Mouse (Mus musculus) limb, embryonic 12.5 days (tissue): ENCODE measurements at regions not wholly inside any gene's neighbourhood (a gene's known extent, or its start where the extent isn't known, plus 50 kb on each side); places are given as distances from the start of the nearest gene placed in this dataset.

ENCODE experiments used
- ATAC-seq: fragments of 200-750 bp; cut with Nextera tagmentation; 2 replicates; pipeline ENCODE4 v1.8.0; 2017; ENCODE audit warnings: low read depth, moderate TSS enrichment; ENCODE audit not compliant: insufficient number of reproducible peaks, insufficient read depth, low FRiP score, low TSS enrichment
- H3K27ac ChIP-seq: fragments of 300-500 bp; sonication (generic); 2 replicates; pipeline ENCODE4 v1.5.1; 2016; ENCODE audit warnings: mild to moderate bottlenecking, moderate library complexity
- H3K27me3 ChIP-seq: fragments of 300-500 bp; sonication (generic); 2 replicates; pipeline ENCODE4 v1.6.1; 2016; ENCODE audit warnings: mild to moderate bottlenecking, moderate library complexity
- H3K36me3 ChIP-seq: fragments of 300-500 bp; sonication (generic); 2 replicates; pipeline ENCODE4 v1.6.1; 2016; ENCODE audit warnings: mild to moderate bottlenecking, moderate library complexity
- H3K4me1 ChIP-seq: fragments of 300-500 bp; sonication (generic); replicated peaks from 2 replicates; pipeline ENCODE4 v1.6.1; 2016
- H3K4me2 ChIP-seq: fragments of 300-500 bp; sonication (generic); 2 replicates; pipeline ENCODE4 v1.6.1; 2016; ENCODE audit warnings: mild to moderate bottlenecking, moderate library complexity
- H3K4me3 ChIP-seq: fragments of 300-500 bp; sonication (generic); replicated peaks from 2 replicates; pipeline ENCODE4 v1.5.1; 2016; ENCODE audit warnings: mild to moderate bottlenecking
- H3K9ac ChIP-seq: fragments of 300-500 bp; sonication (generic); replicated peaks from 2 replicates; pipeline ENCODE4 v1.6.1; 2016; ENCODE audit warnings: mild to moderate bottlenecking, moderate library complexity
- H3K9me3 ChIP-seq: fragments of 300-500 bp; sonication (generic); 2 replicates; pipeline ENCODE4 v1.6.1; 2016; ENCODE audit warnings: mild to moderate bottlenecking, moderate library complexity
- WGBS: fragments of 180-500 bp; shearing (Covaris S2); methylation state at CpG from one replicate; pipeline ENCODE4 v1.1.7; 2016; 5-methylcytosine and 5-hydroxymethylcytosine counted together

GRCm38 (mm10) chr6:117625716-117626115, 215.3 kb upstream of the Zfp637 start:
- Histone ChIP-seq H3K4me1 (no peaks in the 10 kb centered on the region), H3K27ac (no peak overlapping the region), H3K4me2 (no peak overlapping the region), H3K27me3 (no peaks in the 10 kb centered on the region), H3K4me3 (no peak overlapping the region), H3K9me3 (no peaks in the 10 kb centered on the region), H3K9ac (no peak overlapping the region), H3K36me3 (no peaks in the 10 kb centered on the region)
- WGBS, result 80% methylated on average over 5 of the region's 5 CpGs
- ATAC-seq, result no peak

DNA sequence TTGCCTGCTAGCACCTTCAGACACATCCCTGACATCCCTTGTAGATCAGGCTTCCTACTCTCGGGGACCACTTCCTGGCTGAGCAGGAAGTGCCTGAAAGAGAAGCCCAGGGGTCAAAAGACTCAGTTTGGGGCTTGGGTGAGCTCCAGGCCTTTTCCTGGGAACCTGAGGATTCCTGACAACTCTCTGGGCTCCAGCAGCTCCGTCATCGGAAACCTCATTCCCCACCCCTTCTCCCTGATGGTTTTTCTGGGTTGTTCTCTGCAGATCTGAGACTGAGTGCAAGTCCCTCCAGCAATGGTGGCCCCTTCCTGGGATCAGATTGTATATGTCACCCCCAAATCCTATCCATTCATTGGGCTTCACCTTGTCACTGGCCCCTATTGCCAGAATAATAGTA, 213.5 kb upstream of the Zfp637 start:
- Histone ChIP-seq H3K27me3 (no peaks in the 10 kb centered on the region), H3K4me1 (no peaks in the 10 kb centered on the region), H3K9ac (no peak overlapping the region), H3K9me3 (no peaks in the 10 kb centered on the region), H3K27ac (no peak overlapping the region), H3K36me3 (no peaks in the 10 kb centered on the region), H3K4me2 (no peak overlapping the region), H3K4me3 (no peak overlapping the region)
- no peak for ATAC-seq
- WGBS, result 85% methylated on average over 3 of the region's 3 CpGs

GRCm38 (mm10) chr6:117646628-117647027, 194.4 kb upstream of the Zfp637 start:
- Histone ChIP-seq H3K4me3 (no peak overlapping the region), H3K9me3 (no peaks in the 10 kb centered on the region), H3K36me3 (no peaks in the 10 kb centered on the region), H3K27ac (no peak overlapping the region), H3K4me1 (peaks cover 9% of the 10 kb centered on the region; the same call in 1 of the 2 replicates), H3K9ac (no peak overlapping the region), H3K4me2 (no peak overlapping the region), H3K27me3 (no peaks in the 10 kb centered on the region)
- 31% methylated on average over 8 of the region's 8 CpGs for WGBS
- ATAC-seq, result peak; percentile 52; the same call in 1 of the 2 replicates

- Histone ChIP-seq H3K9ac (no peak overlapping the region), H3K27me3 (no peaks in the 10 kb centered on the region), H3K36me3 (no peaks in the 10 kb centered on the region), H3K9me3 (no peaks in the 10 kb centered on the region), H3K4me1 (peaks cover 34% of the 10 kb centered on the region), H3K4me3 (no peak overlapping the region), H3K4me2 (no peak overlapping the region), H3K27ac (no peak overlapping the region)
- ATAC-seq, result no peak
- 49% methylated on average over 5 of the region's 5 CpGs for WGBS
Measured at GRCm38 (mm10) chr6:117650541-117650940, 190.4 kb upstream of the Zfp637 start.

DNA sequence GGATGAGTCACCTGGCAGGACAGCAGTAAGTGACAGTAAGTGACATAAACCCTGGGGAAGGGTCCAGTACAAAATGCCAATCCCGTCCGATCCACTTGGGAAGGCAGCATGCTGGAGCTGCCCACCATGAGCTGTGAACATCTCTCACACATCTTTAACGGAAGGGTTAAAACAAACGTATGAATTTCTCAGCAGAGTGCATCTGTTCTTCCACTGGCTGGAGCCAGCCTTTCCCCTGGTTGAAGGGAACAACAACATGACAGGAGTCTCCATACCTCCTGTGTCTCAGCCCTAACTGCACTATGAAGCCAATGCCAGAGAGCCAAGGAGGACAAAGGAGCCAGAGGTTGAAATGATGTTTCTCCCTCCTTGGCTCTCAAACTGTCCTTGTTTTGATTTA, 189.4 kb upstream of the Zfp637 start:
- 89% methylated on average over 4 of the region's 4 CpGs for WGBS
- Histone ChIP-seq H3K27me3 (no peaks in the 10 kb centered on the region), H3K27ac (peak overlapping the region; percentile 25), H3K9ac (no peak overlapping the region), H3K4me2 (no peak overlapping the region), H3K36me3 (no peaks in the 10 kb centered on the region), H3K4me3 (no peak overlapping the region), H3K4me1 (peaks cover 30% of the 10 kb centered on the region), H3K9me3 (no peaks in the 10 kb centered on the region)
- ATAC-seq, result no peak

- no peaks in the 10 kb centered on the region for H3K27me3 ChIP-seq
- H3K4me3 ChIP-seq, result no peak overlapping the region
- H3K4me1 ChIP-seq, result peaks cover 26% of the 10 kb centered on the region
- 47% methylated on average over 3 of the region's 3 CpGs for WGBS
- peak overlapping the region; percentile 25 for H3K27ac ChIP-seq
- H3K9ac ChIP-seq, result no peak overlapping the region
- no peak for ATAC-seq
- no peaks in the 10 kb centered on the region for H3K9me3 ChIP-seq
- H3K36me3 ChIP-seq, result no peaks in the 10 kb centered on the region
- H3K4me2 ChIP-seq, result no peak overlapping the region
Measured at GRCm38 (mm10) chr6:117652012-117652411, 189.0 kb upstream of the Zfp637 start.

DNA sequence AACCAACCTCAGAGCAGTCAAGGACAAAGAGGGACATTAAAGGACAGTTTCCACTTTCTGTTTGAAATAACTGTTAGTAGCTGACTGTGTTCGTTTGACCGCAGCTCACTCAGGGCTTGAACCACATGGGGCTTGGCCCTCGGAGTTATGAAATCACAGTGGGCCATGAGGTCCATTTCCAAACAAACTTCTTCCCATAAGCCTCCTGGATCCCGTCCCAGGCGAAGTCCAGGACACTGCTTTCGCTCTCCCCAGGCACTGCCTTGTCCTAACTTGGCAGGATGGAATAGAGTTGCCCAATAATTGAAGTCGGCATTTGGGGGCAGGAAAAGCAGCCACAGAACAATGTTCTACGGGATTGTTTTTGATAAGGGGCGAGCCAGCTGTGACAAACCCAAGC, 188.1 kb upstream of the Zfp637 start:
- Histone ChIP-seq H3K27ac (0 out of 2 replicates have a peak overlapping the region, but pooled peaks have one; percentile 29), H3K9me3 (no peaks in the 10 kb centered on the region), H3K27me3 (no peaks in the 10 kb centered on the region), H3K9ac (no peak overlapping the region), H3K4me1 (peaks cover 34% of the 10 kb centered on the region), H3K4me3 (no peak overlapping the region), H3K36me3 (no peaks in the 10 kb centered on the region), H3K4me2 (no peak overlapping the region)
- no peak for ATAC-seq
- WGBS, result 83% methylated on average over 9 of the region's 9 CpGs

- 0 out of 2 replicates have a peak, but pooled peaks have one; percentile 50 for ATAC-seq
- H3K36me3 ChIP-seq, result no peaks in the 10 kb centered on the region
- H3K9ac ChIP-seq, result no peak overlapping the region
- H3K27me3 ChIP-seq, result no peaks in the 10 kb centered on the region
- H3K4me2 ChIP-seq, result peak overlapping the region; percentile 26
- no peak overlapping the region for H3K4me3 ChIP-seq
- H3K4me1 ChIP-seq, result peaks cover 43% of the 10 kb centered on the region
- no peaks in the 10 kb centered on the region for H3K9me3 ChIP-seq
- H3K27ac ChIP-seq, result peak overlapping the region; percentile 58; the same call in 1 of the 2 replicates
- WGBS, result 40% methylated on average over 15 of the region's 15 CpGs
Measured at GRCm38 (mm10) chr6:117653886-117654425, 187.0 kb upstream of the Zfp637 start.

DNA sequence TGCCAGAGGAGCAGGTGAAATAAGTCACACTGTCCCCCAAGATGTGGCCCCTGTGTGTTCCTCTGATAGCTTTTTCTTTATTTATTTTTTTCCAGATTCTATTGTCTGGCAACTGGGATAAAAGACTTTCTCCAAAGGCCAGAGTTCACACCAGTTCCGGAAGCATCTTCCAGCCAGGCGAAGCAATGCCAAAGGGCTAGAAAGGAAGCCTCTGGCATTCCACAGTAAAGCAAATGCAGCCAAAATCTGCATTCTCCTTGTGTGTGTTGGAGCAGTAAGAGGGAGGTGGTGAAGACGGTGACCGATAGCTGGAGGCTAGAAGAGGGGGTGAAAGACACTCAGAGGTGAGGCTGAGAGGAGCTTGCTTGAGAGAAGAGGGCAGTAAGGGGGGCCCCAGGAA, 185.0 kb upstream of the Zfp637 start:
- Histone ChIP-seq H3K36me3 (no peaks in the 10 kb centered on the region), H3K27ac (no peak overlapping the region), H3K4me1 (peaks cover 43% of the 10 kb centered on the region), H3K9me3 (no peaks in the 10 kb centered on the region), H3K27me3 (no peaks in the 10 kb centered on the region; the same call in 1 of the 2 replicates), H3K9ac (no peak overlapping the region), H3K4me3 (no peak overlapping the region), H3K4me2 (no peak overlapping the region)
- ATAC-seq, result no peak
- WGBS, result 94% methylated on average over 4 of the region's 4 CpGs

GRCm38 (mm10) chr6:117660576-117660975, 180.4 kb upstream of the Zfp637 start:
- no peak overlapping the region for H3K4me3 ChIP-seq
- no peaks in the 10 kb centered on the region; the same call in 1 of the 2 replicates for H3K27me3 ChIP-seq
- no peak for ATAC-seq
- H3K27ac ChIP-seq, result no peak overlapping the region
- no peaks in the 10 kb centered on the region for H3K9me3 ChIP-seq
- H3K4me1 ChIP-seq, result peaks cover 20% of the 10 kb centered on the region
- WGBS, result 11% methylated on average over 1 of the region's 1 CpGs
- no peaks in the 10 kb centered on the region for H3K36me3 ChIP-seq
- H3K4me2 ChIP-seq, result no peak overlapping the region
- no peak overlapping the region for H3K9ac ChIP-seq

DNA sequence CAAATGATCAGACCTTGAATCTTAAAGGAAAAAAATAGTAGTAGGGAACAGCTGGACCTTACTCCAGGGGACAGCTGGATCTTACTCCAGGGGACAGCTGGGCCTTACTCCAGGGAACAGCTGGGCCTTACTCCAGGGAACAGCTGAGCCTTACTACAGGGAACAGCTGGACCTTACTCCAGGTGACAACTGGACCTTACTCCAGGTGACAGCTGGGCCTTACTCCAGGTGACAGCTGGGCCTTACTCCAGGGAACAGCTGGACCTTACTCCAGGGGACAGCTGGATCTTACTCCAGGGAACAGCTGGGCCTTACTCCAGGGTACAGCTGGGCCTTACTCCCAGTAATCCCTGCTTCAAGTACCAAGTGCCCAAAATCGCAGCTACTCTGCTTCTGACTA, 178.3 kb upstream of the Zfp637 start:
- Histone ChIP-seq H3K9me3 (no peaks in the 10 kb centered on the region), H3K27ac (no peak overlapping the region), H3K27me3 (no peaks in the 10 kb centered on the region; the same call in 1 of the 2 replicates), H3K9ac (no peak overlapping the region), H3K4me1 (peaks cover 15% of the 10 kb centered on the region), H3K4me2 (no peak overlapping the region), H3K36me3 (no peaks in the 10 kb centered on the region), H3K4me3 (no peak overlapping the region)
- 81% methylated on average over 1 of the region's 1 CpGs for WGBS
- no peak for ATAC-seq

DNA sequence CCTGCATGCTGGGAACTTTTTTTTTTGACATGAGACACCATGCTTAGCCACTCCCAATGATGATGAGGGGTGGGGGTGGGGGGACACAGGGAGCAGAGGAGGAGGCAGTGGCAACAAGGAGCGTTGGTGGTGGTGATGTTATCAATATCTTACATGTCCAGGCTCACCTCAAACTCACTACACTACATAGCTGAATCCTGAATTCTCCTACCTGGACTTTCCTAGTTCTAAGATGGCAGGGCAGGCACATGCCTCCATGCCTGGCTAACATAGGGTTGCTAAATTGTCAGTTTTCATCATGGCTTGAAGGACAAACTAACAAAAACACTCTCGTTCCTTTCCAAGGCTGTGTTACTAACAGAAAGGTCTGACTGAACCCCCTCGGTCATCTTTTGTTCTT, 170.6 kb upstream of the Zfp637 start:
- Histone ChIP-seq H3K36me3 (no peaks in the 10 kb centered on the region), H3K4me2 (no peak overlapping the region), H3K9me3 (no peaks in the 10 kb centered on the region), H3K27me3 (no peaks in the 10 kb centered on the region), H3K9ac (no peak overlapping the region), H3K4me1 (peaks cover 21% of the 10 kb centered on the region), H3K4me3 (no peak overlapping the region), H3K27ac (peak overlapping the region; percentile 57; the same call in 1 of the 2 replicates)
- 76% methylated on average over 3 of the region's 3 CpGs for WGBS
- ATAC-seq, result no peak
